ENCODE assay signal across 7 mouse cellular contexts in the genomic region with DNA sequence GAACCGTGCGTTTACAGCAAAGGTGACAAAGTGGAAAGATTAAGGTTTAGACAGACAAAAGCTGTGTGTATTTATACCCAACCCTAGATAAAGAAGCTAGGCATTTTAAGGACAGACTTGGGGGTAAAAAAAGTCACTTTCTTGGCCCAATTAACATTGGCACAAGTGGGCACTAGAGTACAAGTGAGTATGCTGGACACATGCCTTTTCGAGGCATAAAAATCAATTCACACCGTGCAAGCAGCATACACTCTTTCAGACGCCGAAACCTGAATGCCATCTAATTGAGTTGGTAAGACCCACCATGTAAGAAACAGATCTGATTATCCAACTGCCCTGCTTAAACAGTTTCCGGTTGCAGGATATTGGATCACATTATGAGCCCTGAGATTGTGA. TPM values are rescaled to one million over a fixed set of nuclear protein-coding genes. Genes with fewer than 3 reads are reported as not detected.
DNase-seq lines count a peak whose midpoint lies in the region; ATAC-seq and TF ChIP-seq lines count a peak whose summit lies in the region.

No protein-coding gene starts in this region.

- H3K27me3 ChIP-seq in lung, embryonic 14.5 days (ENCODE audit: insufficient read depth, low read length): no peaks in the 10 kb centered on the region
- peaks cover 5% of the 10 kb centered on the region; the same call in 1 of the 2 replicates for H3K27me3 ChIP-seq in forebrain, embryonic 10.5 days (ENCODE audit: poor library complexity, severe bottlenecking)
- no peaks in the 10 kb centered on the region for H3K27me3 ChIP-seq in intestine, postnatal 0 days (replicated peaks; ENCODE audit: control insufficient read depth, insufficient read depth, low read length)
- 0 out of 2 replicates have a peak, but pooled peaks cover 5% of the 10 kb centered on the region for H3K27me3 ChIP-seq in neural tube, embryonic 15.5 days (replicated peaks)

- TF ChIP-seq CTCF in lung, embryonic 14.5 days (IDR thresholded peaks at IDR 0.05; ENCODE audit: low read depth): no peak
- no peak for TF ChIP-seq CTCF in intestine, postnatal 0 days (IDR thresholded peaks at IDR 0.05; ENCODE audit: low read depth)

- no peaks in the 10 kb centered on the region for H3K4me1 ChIP-seq in lung, embryonic 14.5 days (ENCODE audit: insufficient read depth)
- peaks cover 27% of the 10 kb centered on the region for H3K4me1 ChIP-seq in forebrain, embryonic 10.5 days
- H3K4me1 ChIP-seq in intestine, postnatal 0 days (replicated peaks; ENCODE audit: control insufficient read depth, insufficient read depth, low read length): peaks cover 5% of the 10 kb centered on the region; the same call in 1 of the 2 replicates
- peaks cover 22% of the 10 kb centered on the region for H3K4me1 ChIP-seq in neural tube, embryonic 15.5 days

- WGBS in lung, embryonic 14.5 days: 27% methylated on average over 7 of the region's 7 CpGs
- 34% methylated on average over 7 of the region's 7 CpGs for WGBS in forebrain, embryonic 10.5 days
- 31% methylated on average over 7 of the region's 7 CpGs for WGBS in intestine, postnatal 0 days
- 28% methylated on average over 7 of the region's 7 CpGs for WGBS in neural tube, embryonic 15.5 days

- no peak for DNase-seq in lung, embryonic 14.5 days
- no peak for DNase-seq in lung, postnatal 4 days
- no peak for DNase-seq in forebrain, embryonic 10.5 days (ENCODE audit: extremely low spot score, low spot score)
- DNase-seq in spleen, postnatal 10 days (ENCODE audit: low spot score in 2 of 2): no peak
- DNase-seq in thymus, postnatal 25 days: no peak

- no peaks in the 10 kb centered on the region for H3K9me3 ChIP-seq in lung, embryonic 14.5 days (ENCODE audit: low read depth, low read length)
- H3K9me3 ChIP-seq in forebrain, embryonic 10.5 days: no peaks in the 10 kb centered on the region
- no peaks in the 10 kb centered on the region for H3K9me3 ChIP-seq in intestine, postnatal 0 days (ENCODE audit: control insufficient read depth)
- no peaks in the 10 kb centered on the region for H3K9me3 ChIP-seq in neural tube, embryonic 15.5 days (replicated peaks)

- ATAC-seq in lung, embryonic 14.5 days (ENCODE audit: insufficient read depth): no peak; the same call in 1 of the 2 replicates
- peak; percentile 35 for ATAC-seq in intestine, postnatal 0 days
- no peak for ATAC-seq in neural tube, embryonic 15.5 days (ENCODE audit: low FRiP score)

- no peak overlapping the region for H3K27ac ChIP-seq in lung, embryonic 14.5 days (ENCODE audit: low read depth)
- peak overlapping the region; percentile 90 for H3K27ac ChIP-seq in forebrain, embryonic 10.5 days
- H3K27ac ChIP-seq in intestine, postnatal 0 days (ENCODE audit: low read depth, low read length): no peak overlapping the region
- H3K27ac ChIP-seq in neural tube, embryonic 15.5 days (replicated peaks): peak overlapping the region; percentile 76; the same call in 1 of the 2 replicates

- H3K9ac ChIP-seq in lung, embryonic 14.5 days: peak overlapping the region; percentile 77; the same call in 1 of the 2 replicates
- H3K9ac ChIP-seq in intestine, postnatal 0 days (ENCODE audit: low read depth, low read length): no peak overlapping the region; the same call in 1 of the 2 replicates
- peak overlapping the region; percentile 84; the same call in 1 of the 2 replicates for H3K9ac ChIP-seq in neural tube, embryonic 15.5 days (replicated peaks)

- H3K36me3 ChIP-seq in lung, embryonic 14.5 days (ENCODE audit: insufficient read depth): no peaks in the 10 kb centered on the region; the same call in 1 of the 2 replicates
- peaks cover 15% of the 10 kb centered on the region for H3K36me3 ChIP-seq in forebrain, embryonic 10.5 days (replicated peaks)
- no peaks in the 10 kb centered on the region for H3K36me3 ChIP-seq in intestine, postnatal 0 days (ENCODE audit: control insufficient read depth, insufficient read depth)
- no peaks in the 10 kb centered on the region for H3K36me3 ChIP-seq in neural tube, embryonic 15.5 days

- H3K4me2 ChIP-seq in lung, embryonic 14.5 days: peak overlapping the region; percentile 81
- peak overlapping the region; percentile 70 for H3K4me2 ChIP-seq in intestine, postnatal 0 days (replicated peaks; ENCODE audit: low read depth)
- peak overlapping the region; percentile 78 for H3K4me2 ChIP-seq in neural tube, embryonic 15.5 days

- peak overlapping the region; percentile 94 for H3K4me3 ChIP-seq in lung, embryonic 14.5 days (ENCODE audit: low read depth, low read length)
- H3K4me3 ChIP-seq in forebrain, embryonic 10.5 days: peak overlapping the region; percentile 95
- H3K4me3 ChIP-seq in intestine, postnatal 0 days (ENCODE audit: low read depth, low read length): peak overlapping the region; percentile 84
- peak overlapping the region; percentile 98 for H3K4me3 ChIP-seq in neural tube, embryonic 15.5 days (replicated peaks)

RNA-seq across cellular contexts. Expression of gene Gtf2f2, which starts 0.4 kb away (rescaled TPM):
- 37.5 and 40.8 TPM in 2 replicates for polyA plus RNA-seq in lung, embryonic 14.5 days (2014; fragmentation: Nextera tagmentation; extraction: Ambion mirVana)
- polyA plus RNA-seq in forebrain, embryonic 10.5 days (2016; fragmentation: Nextera tagmentation; extraction: Ambion mirVana): 57.3 and 59.0 TPM in 2 replicates
- polyA plus RNA-seq in intestine, postnatal 0 days (2015; fragmentation: Nextera tagmentation; extraction: Ambion mirVana): 25.8 and 26.2 TPM in 2 replicates
- polyA plus RNA-seq in neural tube, embryonic 15.5 days (2015; fragmentation: Nextera tagmentation; extraction: Ambion mirVana): 37.1 and 37.4 TPM in 2 replicates

RNA-seq across cellular contexts. Expression of gene Kctd4, which starts 56.3 kb away (rescaled TPM):
- polyA plus RNA-seq in lung, embryonic 14.5 days (2014; fragmentation: Nextera tagmentation; extraction: Ambion mirVana): 0.69 and 0.97 TPM in 2 replicates
- 0.52 and 0.88 TPM in 2 replicates for polyA plus RNA-seq in forebrain, embryonic 10.5 days (2016; fragmentation: Nextera tagmentation; extraction: Ambion mirVana)
- 0.39 and 0.50 TPM in 2 replicates for polyA plus RNA-seq in intestine, postnatal 0 days (2015; fragmentation: Nextera tagmentation; extraction: Ambion mirVana)
- polyA plus RNA-seq in neural tube, embryonic 15.5 days (2015; fragmentation: Nextera tagmentation; extraction: Ambion mirVana): 10.4 and 10.8 TPM in 2 replicates

Comparison
In these comparisons a context has a peak if more than half of its experiments do, and no peak if none do; other contexts are left out.
1. H3K27ac ChIP-seq: peak in forebrain, embryonic 10.5 days (single experiment) and neural tube, embryonic 15.5 days (single experiment); none in lung, embryonic 14.5 days (single experiment) and intestine, postnatal 0 days (single experiment).
2. Peak in every context shown above with its lines, with median percentiles within 50 percentile points of each other: H3K4me2 ChIP-seq and H3K4me3 ChIP-seq.